Mouse (Mus musculus): ENCODE measurements around the gene Cdc42bpa.

The Cdc42bpa gene

DNA sequence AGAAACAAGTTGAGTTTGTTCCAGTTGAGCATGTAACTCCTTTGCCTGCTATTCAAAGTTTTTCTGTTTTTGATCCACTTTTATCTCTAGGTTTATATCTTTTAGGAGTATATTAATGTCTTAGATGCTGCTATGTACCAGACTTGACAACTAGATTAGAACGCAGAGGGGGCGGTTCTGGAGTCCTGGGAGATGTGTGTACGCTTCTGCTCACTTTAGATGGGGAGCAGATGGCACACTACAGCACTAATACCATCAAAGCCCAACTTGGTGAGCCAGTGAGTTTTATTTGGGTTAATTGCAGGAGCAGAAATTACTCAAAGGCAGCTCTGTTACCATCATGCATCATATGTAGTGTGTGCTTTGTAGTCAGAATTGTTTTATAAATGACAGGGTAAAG lies 77.2 kb downstream of the Cdc42bpa start:
- DNase-seq = no peak

DNA sequence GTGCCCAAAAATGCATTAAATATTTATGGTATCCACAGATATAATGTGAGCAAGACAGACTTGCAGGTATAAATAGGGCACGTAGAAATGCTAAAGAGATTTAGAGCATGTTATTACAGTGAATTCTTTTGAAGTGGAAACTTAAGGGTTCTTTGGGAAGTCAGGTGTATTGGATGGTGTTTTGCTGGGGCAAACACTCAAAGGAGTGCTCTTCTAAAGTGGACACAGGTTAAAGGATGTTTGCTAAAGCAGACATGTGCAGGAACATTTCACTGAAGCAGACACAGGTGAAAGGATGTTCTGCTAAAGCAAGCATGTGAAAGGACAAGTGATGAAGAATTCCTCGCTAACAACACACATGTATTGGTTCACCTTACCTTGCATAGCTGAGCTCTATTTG lies 83.9 kb downstream of the Cdc42bpa start:
- no peak for DNase-seq

DNA sequence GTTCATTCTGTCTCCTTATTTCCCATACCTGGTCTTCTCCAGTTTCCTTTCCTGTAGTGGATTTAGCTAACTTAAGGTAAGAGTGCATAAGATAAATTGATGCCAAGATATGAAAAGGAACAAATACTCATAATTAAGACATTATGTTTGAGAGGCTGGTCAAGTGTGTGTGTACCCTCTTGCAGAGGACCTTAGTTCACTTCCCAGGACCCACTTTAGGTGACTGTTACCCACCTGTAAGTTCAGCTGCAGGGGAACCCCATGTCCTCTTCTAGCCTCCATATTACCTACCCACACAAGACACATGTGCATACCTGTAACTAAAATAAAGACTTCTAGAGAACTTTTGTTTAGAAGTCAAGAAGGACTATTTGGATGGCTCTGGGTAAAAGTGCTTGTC lies 84.9 kb downstream of the Cdc42bpa start:
- DNase-seq = no peak

DNA sequence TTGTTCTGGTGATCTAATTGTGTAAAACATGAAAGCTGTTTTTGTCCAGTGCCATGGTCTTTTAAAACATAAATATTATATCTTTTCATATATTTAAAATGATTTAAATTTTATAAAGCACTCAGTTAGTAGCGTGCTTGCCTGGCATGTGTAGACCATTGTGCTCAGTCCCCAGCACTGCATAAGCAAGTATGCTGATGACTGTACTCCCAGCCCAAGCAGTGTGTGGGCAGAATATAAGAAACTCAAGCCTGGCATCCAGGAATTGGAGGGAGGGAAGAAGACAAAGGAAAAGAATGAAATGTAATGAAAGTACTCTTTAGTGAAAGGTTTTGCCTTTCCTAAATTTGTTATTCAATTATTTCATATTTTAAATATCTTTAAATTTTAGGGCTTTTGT lies 128.9 kb downstream of the Cdc42bpa start:
- DNase-seq = no peak

DNA sequence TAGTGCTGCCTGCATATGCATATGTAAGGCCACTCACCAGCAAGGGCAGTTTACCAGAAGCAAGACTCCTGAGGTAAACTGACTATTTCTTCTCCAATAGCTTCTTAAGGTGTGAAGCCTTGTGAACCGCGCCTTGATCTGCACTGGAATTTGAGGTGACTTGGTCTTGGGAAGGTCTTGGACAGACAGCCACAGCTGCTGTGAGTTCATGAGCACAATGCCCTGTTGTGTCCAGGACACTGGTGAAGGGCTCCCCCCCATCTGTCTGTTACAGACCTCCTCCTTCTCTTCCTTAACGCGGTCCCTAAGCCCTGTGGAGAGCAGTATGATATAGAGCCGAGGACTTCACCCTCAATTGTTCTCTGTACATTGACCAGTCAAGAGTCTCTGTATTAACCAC lies 138.2 kb downstream of the Cdc42bpa start:
- DNase-seq = no peak

DNA sequence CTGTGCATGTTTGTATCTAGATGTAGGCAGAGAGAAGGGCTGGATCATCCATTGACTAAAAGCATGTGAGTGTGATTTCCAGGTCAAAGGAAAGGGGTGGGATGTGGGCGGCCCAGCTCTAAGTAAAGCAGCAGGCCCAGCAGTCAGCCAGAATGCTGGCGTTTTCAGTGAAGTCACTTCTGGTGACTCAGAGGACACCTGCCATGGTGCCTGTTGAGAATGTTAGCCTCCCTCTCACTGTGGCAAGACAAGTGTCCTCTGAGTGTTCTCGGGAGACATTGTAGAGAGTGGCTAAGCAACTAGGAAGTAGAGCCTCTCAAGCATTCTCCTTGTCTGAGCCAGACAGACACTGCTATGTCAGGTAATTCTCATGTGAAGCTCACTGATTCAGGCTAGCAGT lies 144.3 kb downstream of the Cdc42bpa start:
- no peak for DNase-seq

DNA sequence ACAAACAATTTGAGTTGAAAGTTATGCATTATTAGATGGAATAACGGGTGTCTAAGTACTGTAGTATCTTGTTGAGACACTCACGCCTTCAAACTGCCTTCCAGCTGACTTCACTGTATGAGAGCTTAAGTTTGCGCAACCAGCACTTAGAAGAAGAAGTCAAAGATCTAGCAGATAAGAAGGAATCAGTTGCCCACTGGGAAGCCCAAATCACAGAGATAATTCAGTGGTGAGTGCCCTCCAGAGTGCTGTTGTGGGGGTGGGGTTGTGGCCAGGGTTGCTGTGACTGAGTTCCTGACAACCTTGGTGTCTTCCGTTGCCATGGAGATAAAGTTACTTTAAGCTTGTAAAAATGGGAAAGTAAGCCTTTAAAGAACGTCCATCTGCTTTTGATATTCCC lies 148.8 kb downstream of the Cdc42bpa start:
- no peak for DNase-seq

DNA sequence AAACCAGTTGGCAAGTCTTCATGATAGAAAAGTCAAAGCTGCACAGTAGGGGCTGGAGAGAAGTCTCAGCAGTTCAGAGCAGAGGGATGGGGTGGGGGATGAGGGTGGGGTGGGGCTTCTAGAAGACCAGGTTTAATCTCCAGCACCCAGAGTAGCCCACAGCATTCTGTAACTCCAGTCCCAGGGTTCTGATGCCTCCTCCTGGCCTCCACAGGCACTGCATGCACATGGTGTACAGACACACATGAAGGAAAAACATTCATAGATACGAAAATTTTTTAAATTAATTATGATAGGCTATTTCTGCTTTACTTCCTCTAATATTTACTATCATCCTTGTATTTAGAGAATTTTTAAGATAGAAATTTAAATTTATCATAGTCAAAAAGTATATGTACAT lies 156.3 kb downstream of the Cdc42bpa start:
- peak; percentile 35 for DNase-seq

DNA sequence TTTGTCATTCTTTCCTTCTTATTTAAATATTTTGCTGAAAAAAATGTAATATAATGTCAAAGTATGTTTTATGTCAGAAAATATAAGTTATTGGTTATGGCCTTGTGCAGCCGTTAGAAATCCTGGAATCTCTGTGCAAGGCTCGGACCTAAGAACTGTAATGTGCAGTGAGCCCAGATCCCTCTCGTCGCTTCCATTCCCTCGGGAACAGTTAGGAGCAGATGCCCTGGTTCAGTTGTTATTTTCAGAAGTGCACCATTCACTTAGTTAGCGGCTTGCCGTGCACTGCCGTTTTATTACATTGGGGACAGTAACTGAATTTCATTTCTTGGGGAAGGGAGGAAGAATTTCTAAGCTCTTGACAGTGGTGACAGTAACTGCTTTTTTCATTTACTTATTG lies 158.0 kb downstream of the Cdc42bpa start:
- no peak for DNase-seq

DNA sequence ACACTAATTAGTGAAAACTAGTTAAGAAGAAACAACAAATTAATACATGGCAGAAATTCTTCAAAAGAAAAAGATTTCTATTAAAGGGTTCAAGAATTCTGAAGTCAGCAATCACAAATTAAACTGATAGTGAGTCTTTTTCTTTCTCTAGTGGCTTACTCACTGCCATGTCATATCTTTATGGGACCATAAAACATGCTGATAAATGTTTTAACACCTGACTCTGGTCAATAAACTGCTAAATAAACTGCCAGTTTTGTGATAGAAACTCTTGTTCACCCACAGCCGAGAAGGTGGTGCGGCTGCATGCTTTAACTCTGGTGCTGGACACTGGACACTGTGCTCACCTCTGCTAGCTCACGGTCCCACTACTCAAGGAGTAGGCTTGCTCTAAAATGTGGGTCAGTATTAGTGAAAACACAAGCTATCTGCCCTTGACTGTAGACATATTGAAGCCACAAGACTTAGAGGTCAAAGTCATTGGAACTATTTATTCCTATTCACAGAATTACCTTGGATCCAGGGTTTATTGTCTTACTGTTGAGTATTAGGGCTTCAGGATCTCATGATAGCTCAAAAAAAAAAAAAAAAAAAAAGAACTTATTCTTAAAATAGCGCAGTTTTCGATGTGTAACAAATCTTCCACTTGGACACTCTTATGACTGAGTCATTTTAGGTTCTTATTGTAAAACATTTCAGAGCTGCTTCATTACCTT lies 168.0 kb downstream of the Cdc42bpa start:
- no peak for DNase-seq

DNA sequence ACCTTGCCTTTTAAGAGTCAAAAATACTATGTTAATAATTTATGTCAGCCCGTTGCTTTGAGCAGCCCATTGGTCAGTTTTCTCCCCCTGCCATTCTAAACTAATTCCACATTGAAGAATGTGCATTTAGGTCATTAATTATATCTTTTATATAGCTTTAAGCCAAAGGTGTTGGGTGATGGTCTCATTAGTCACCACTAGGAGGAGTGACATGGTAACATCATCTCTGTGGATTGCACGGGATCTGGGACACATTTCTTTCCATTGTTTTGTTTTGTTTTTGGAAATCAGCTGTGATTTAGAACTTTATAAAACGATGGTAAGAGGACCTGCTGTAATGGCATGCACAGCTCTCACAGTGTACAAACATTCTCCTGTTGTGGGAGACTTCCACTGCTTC lies 171.1 kb downstream of the Cdc42bpa start:
- DNase-seq = no peak

DNA sequence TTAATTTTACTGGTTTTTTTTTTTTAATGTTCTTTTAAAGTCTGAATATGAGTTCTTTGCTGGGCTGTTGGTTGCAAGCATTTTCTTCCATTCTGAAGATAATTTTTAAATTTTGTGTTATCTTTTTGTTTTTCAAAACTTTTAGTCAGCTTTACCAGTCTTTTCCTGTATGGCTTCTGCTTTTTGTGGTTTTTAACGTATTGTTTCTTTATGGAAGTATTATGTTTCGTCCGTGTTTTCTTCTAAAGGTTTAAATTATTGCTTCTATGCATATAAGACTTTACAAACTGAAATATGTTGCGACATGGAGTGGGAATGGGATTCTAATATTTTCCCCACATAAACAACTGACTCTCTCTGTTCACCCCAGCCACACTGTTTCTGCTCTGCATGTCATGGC lies 171.9 kb downstream of the Cdc42bpa start:
- no peak for DNase-seq

DNA sequence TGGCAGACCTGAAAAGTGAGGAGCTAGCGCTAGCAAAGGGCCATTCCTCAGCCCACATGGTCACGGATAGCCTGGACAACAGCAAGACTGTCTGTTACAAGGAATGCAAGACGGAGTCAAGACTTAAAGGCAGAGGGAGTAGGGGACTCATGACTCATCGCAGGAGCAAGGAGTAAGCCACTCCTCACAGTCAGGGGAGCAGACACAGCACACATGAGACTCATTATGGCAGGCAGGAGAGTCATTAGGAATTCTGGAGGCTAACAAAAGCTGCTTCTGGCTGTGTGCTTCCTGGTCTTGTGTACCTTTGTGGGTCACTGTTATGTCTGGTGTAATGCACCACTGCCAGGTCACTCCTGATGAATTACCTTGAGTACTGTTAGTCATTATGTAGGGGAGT lies 178.9 kb downstream of the Cdc42bpa start:
- DNase-seq = no peak

DNA sequence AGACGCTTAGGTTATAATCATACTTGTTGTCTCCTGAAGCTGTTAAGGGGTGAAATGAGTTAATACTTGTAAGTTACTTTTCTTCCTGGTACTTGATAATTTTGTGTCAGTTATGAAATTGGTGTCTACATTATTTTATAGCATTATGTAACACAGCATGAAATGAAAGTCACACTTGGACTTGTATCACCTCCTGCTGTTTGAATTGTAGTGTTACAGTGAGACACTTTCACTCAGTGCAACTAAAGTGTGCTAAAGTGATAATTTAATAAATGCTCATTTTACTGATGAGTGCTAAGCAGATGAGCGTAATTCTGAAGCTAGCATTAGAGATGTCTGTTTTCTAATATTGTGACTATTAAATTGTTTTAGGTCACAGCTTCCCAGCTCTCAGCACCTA lies 180.7 kb downstream of the Cdc42bpa start:
- no peak for DNase-seq

DNA sequence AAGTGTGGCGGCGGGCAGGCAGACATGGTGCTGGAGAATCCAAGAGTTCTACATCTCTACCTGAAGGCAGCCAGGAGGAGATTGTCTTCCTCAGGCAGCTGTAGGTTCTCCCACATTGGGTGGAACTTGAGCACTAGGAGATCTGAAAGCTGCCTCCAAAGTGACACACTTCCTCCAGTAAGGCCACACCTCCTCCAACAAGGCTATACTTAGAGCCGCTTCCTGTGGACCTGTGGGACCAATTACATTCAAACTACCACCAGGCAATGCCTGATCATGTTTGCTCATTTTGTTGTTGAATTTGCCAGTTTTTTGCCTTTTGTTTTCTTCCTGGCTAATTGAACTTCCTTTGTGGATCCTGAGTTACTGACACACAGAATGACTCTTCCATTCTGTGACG lies 187.8 kb downstream of the Cdc42bpa start:
- DNase-seq = peak; percentile 67

DNA sequence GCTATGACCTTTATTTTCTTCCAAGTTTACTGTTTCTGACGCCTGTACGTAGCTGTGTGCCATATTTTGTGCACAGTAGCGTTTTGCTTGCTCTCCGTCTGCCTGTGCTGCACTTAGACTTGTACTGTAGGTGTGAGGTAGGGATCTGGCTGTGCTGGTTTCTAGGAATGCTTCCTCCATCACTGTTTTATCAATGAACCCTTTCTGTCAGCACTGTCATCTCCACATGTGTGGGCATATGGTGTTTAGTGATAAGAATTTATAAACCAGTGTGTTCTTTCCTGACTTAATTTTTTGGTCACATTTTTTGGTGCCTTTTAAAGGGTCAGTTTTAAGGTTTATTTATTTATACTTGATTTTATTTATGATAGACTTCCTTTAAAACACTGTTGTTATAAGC lies 188.3 kb downstream of the Cdc42bpa start:
- DNase-seq = peak; percentile 68

DNA sequence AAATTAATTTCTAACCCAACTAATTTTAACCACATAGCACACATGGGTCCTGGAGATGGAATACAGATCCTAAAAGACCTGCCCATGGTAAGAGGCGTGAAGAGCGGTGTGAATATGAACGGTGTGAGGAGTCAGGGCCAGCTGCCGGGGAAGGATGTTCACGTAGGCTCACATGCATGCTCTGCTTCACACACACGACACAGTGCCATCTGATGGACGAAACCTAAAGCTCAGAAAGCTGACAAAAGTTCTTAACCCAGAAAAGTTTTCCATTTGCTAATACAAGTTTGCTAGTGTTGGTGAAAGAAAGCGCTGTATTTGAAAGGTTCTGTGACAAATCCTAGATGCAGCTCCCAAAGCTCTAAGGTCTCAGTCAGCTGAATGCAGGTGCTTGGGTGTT lies 190.9 kb downstream of the Cdc42bpa start:
- peak; percentile 3 for DNase-seq

DNA sequence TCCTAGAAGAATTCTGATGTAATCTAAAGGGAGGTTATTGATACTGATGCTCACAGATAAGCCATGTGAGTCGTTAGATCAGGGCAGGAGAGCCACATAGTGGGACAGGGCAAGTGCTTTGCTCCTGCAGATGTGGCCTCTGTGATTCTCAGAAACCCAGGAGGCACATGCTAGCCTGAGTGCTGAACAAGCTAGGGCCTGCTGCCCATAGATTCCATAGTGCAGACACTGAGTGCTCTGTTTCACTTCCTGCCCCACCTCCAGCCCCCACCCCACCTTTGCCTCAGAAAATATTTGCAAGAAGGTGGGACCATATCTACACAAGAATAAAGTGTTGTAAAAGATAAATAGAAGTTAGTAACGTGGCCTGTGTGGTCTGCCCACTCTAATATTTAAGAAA lies 198.4 kb downstream of the Cdc42bpa start:
- no peak for DNase-seq

DNA sequence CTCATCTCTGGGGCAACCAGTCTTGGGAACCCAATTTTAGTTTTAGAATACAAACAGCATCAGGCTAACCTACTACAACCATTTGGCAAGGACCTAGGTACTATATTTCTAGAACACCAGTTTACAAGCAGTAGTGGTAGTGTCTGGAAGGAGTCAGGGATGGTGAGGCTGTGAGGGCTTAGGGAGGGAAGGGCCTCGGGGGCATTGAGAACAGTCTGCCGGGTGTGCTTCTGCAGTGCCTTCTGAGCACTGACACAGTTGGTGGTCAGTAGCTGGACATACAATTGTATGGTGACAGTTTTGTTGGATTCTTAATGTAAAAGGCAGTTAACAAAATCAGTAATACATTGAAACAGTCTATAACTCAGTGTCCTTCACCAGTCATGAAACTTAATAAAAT lies 200.3 kb downstream of the Cdc42bpa start:
- no peak for DNase-seq

DNA sequence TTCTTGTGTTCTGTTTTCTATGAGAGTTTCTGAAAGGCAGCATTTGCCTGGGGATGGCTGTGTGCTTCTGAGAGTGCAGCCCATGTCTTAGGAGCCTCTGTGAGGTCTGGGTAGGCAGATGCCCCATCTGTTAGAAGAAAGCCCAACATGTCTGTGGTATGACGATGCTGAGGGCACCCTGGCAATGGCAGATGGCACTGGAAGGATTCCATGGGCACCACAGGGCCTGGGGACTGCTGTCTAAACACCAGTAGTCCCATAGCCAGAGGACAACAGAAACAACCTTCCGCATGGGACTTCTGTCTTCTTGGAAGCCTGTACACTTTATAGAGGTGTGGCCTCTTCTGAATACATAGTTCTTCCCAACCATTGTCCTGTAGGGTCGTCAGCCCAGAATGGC lies 200.9 kb downstream of the Cdc42bpa start:
- DNase-seq = no peak

DNA sequence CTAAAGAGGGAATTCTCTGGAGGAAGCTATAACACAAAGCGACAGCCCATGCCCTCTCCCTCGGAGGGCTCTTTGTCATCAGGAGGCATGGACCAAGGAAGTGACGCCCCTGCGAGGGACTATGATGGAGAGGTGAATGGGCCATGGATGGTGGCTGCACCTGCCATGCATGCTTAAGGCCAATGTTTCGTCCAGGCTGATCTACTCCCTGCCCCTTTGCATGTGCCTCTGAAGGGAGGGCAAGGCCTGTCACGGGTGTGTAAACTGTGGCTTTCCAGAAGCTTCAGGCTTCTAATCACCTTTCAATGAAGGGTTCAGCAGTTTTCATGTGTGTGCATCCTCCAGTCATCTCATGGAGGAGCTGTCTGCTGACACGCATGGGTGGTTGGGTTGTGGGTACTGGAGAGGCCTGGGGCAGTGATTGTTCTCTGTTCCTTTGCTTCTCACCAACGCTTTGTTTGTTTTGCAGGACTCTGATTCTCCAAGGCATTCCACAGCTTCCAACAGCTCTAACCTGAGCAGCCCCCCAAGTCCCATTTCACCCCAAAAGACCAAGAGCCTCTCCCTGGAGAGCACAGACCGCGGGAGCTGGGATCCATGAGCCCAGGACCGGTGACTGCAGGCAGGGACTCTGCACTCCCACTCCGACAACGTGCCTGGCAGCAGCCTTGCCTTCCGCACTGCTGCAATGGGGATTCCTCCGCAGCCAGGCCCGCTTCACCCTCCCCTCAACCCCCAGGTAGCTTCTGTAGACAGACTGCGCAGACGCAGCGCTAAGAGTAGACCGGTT lies 201.5 kb downstream of the Cdc42bpa start:
- no peak for DNase-seq

DNA sequence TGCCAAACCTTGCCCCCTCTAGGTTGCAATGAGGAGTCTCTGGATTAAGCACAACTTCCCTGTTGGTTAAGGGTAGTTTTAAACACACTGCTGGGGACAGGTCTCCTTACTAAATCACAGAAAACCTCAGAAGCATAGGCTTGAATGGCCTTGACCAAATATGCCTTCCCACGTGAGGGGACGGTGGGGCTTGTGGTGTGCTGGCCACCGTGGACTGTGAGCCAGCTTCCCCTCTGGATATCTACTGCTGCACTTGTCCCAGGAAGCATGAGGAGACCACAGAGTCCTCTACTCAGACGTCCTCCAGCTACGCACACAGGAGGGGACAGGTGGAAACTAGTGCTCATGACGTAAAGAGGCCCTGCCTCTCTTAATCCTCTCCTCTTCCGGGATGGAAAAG lies 202.7 kb downstream of the Cdc42bpa start:
- no peak for DNase-seq

DNA sequence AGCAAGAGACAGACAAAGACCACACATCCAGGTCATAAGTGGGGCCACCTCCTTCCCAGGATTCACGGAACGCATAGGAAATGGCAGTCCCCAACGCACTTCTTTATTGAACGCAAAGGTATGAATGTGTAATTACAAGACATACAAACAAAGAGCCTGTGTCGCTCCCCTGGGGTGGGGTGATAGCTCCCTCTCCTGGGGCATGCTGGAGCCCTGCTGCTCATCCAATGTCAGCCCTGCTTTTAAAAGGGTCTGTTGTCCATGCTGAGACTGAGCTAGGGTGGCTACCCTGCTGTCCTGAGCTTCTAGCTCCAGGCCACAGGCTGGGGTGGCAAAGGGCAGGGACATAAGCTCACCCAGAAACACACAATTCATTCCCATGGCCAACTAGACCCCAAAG lies 206.3 kb downstream of the Cdc42bpa start:
- no peak for DNase-seq

DNA sequence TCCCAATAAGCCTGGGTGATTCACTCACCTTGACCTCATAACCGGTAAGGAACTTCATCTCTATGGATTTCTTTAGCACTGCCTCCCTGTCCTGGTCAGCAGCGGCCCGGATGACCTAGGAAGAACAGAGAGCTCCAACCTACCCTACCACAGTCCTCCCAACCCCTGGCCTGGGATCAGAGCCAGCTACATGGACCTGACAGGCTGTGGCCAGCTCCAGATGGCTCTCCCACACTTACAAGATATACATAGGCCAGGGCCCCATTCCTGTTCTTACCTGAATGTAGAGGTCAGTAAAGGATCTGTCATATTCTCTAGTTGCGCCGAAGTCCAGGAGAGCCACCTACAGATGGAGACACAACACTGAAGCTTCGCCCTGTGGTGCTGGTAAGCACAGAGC lies 208.0 kb downstream of the Cdc42bpa start:
- no peak for DNase-seq

DNA sequence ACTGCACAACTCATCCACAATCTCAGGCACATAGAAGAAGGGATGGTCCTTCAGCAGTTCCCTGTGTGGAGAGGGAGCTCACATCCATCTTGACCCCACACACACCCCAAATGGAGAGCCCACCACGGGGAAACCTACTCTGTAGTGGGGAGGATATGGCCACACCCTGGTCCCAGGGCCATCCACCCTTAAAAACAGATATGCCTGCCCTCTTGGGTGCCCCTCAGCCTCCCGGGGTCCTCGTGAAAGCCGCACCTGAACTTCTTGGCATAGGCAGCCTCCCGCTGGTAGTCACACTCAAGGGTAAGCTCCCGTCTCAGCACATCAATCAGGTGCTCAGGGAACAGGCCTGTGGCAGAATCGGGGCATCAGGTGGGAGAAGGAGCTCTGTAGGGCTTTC lies 208.9 kb downstream of the Cdc42bpa start:
- DNase-seq = no peak
